Mouse (Mus musculus) adrenal gland, adult 8-10 months (tissue): Measurements from ENCODE around the gene Tmem242. TPM values are rescaled to one million over a fixed set of nuclear protein-coding genes. Genes with fewer than 3 reads are reported as not detected.
"Not testable (repeated sequence)": the region's sequence is repeated elsewhere in the genome, so short reads cannot be mapped to it uniquely, and the experiment has no call there.

Experiments used
- DNase-seq: peaks from one replicate; pipeline ENCODE4 v3.0.0; 2022
- total RNA-seq, 4 experiments: library from RNA; stranded (reverse); gene quantifications; 2 replicates each; pipeline ENCODE4 v1.2.4; 2022

The Tmem242 gene
- 100 to 1,000 TPM; 118 to 126 (median 122) TPM for total RNA-seq

- DNase-seq, result peak; percentile 83
Observed at GRCm38 (mm10) chr17:5440159-5440971, at the start of gene Tmem242. Tmem242 (minus strand) TSS chr17:5440259.

- DNase-seq, result no peak
Observed at GRCm38 (mm10) chr17:5488156-5488555, 48.1 kb upstream of the Tmem242 start.

- DNase-seq, result no peak
Observed at GRCm38 (mm10) chr17:5484663-5485062, 44.6 kb upstream of the Tmem242 start.

- DNase-seq, result no peak
Observed at GRCm38 (mm10) chr17:5483456-5483855, 43.4 kb upstream of the Tmem242 start.

GRCm38 (mm10) chr17:5475960-5476725, 36.1 kb upstream of the Tmem242 start:
- DNase-seq, result no peak

GRCm38 (mm10) chr17:5472268-5472667, 32.2 kb upstream of the Tmem242 start:
- DNase-seq, result no peak

- no peak for DNase-seq
Observed at GRCm38 (mm10) chr17:5467177-5467576, 27.1 kb upstream of the Tmem242 start.

- DNase-seq, result no peak
Observed at GRCm38 (mm10) chr17:5466736-5467135, 26.7 kb upstream of the Tmem242 start.

GRCm38 (mm10) chr17:5463912-5464311, 23.9 kb upstream of the Tmem242 start:
- no peak for DNase-seq

GRCm38 (mm10) chr17:5453657-5454056, 13.6 kb upstream of the Tmem242 start:
- DNase-seq, result no peak

- DNase-seq, result no peak
Observed at GRCm38 (mm10) chr17:5443751-5444150, 3.7 kb upstream of the Tmem242 start.

GRCm38 (mm10) chr17:5443260-5443659, 3.2 kb upstream of the Tmem242 start:
- no peak for DNase-seq

- DNase-seq, result not testable (repeated sequence)
Observed at GRCm38 (mm10) chr17:5442403-5442802, 2.3 kb upstream of the Tmem242 start.

GRCm38 (mm10) chr17:5439831-5440158, 264 bp downstream of the Tmem242 start:
- no peak for DNase-seq

GRCm38 (mm10) chr17:5429772-5430133, 10.3 kb downstream of the Tmem242 start:
- no peak for DNase-seq

GRCm38 (mm10) chr17:5429090-5429771, 10.8 kb downstream of the Tmem242 start:
- peak; percentile 80 for DNase-seq

- DNase-seq, result no peak
Observed at GRCm38 (mm10) chr17:5425204-5425603, 14.9 kb downstream of the Tmem242 start.

- no peak for DNase-seq
Observed at GRCm38 (mm10) chr17:5424156-5424555, 15.9 kb downstream of the Tmem242 start.

GRCm38 (mm10) chr17:5421835-5422234, 18.2 kb downstream of the Tmem242 start:
- no peak for DNase-seq

- DNase-seq, result no peak
Observed at GRCm38 (mm10) chr17:5419771-5420518, 20.1 kb downstream of the Tmem242 start.

- DNase-seq, result no peak
Observed at GRCm38 (mm10) chr17:5419056-5419455, 21.0 kb downstream of the Tmem242 start.

- DNase-seq, result no peak
Observed at GRCm38 (mm10) chr17:5418545-5418944, 21.5 kb downstream of the Tmem242 start, which contains the start of gene Ldhal6b. Ldhal6b (minus strand) TSS chr17:5418767.
